Mouse (Mus musculus) midbrain, embryonic 12.5 days (tissue): ENCODE measurements around the gene Trio. TPM values are rescaled to one million over a fixed set of nuclear protein-coding genes. Genes with fewer than 3 reads are reported as not detected.
"Not testable (repeated sequence)": the region's sequence is repeated elsewhere in the genome, so short reads cannot be mapped to it uniquely, and the experiment has no call there.

ENCODE experiments used
- ATAC-seq: fragments of 200-750 bp; cut with Nextera tagmentation; 2 replicates; pipeline ENCODE4 v1.8.0; 2017; ENCODE audit warnings: low read depth, moderate TSS enrichment, moderate library complexity; ENCODE audit not compliant: low FRiP score
- H3K27ac ChIP-seq: fragments of 300-500 bp; sonication (generic); replicated peaks from 2 replicates; pipeline ENCODE4 v1.5.1; 2016; ENCODE audit warnings: mild to moderate bottlenecking
- H3K27me3 ChIP-seq: fragments of 300-500 bp; sonication (generic); 2 replicates; pipeline ENCODE4 v1.6.1; 2016; ENCODE audit warnings: mild to moderate bottlenecking
- H3K36me3 ChIP-seq: fragments of 300-500 bp; sonication (generic); 2 replicates; pipeline ENCODE4 v1.6.1; 2016
- H3K4me1 ChIP-seq: fragments of 300-500 bp; sonication (generic); 2 replicates; pipeline ENCODE4 v1.6.1; 2016
- H3K4me2 ChIP-seq: fragments of 300-500 bp; sonication (generic); replicated peaks from 2 replicates; pipeline ENCODE4 v1.6.1; 2016; ENCODE audit warnings: mild to moderate bottlenecking, moderate library complexity
- H3K4me3 ChIP-seq: fragments of 300-500 bp; sonication (generic); 2 replicates; pipeline ENCODE4 v1.5.1; 2016; ENCODE audit warnings: mild to moderate bottlenecking
- H3K9ac ChIP-seq: fragments of 300-500 bp; sonication (generic); replicated peaks from 2 replicates; pipeline ENCODE4 v1.6.1; 2016; ENCODE audit warnings: mild to moderate bottlenecking, moderate library complexity
- H3K9me3 ChIP-seq: fragments of 300-500 bp; sonication (generic); 2 replicates; pipeline ENCODE4 v1.6.1; 2016; ENCODE audit warnings: mild to moderate bottlenecking
- WGBS: fragments of 180-500 bp; shearing (Covaris S2); methylation state at CpG from one replicate; pipeline ENCODE4 v1.1.7; 2016; 5-methylcytosine and 5-hydroxymethylcytosine counted together
- polyA plus RNA-seq: library from polyadenylated mRNA; unstranded; fragments of >200 nt; fragmentation: Nextera tagmentation; extraction: Ambion mirVana; gene quantifications from 2 replicates; pipeline ENCODE4 v1.2.1, GENCODE M21; 2016

Trio gene
- polyA plus RNA-seq, 1 experiment from 2014 or later = 38.3 TPM

DNA sequence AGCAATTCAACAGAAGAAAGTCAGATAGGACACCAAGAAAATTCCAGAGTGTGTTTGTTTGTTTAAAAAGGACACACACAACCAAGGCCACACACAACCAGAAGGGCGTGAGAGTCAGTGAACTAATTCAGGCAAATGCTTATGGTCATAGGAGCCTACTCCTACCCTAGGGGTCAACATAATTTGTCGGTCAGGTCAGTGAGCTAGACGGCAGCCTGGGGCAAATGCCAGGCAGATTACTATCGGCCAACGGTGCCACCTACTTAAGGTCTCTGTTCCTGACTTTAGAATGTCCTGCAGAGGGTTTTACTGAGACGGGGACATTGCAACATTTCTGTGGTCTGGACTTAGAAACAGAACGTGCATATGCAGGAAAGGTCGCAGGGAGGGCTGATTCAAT is 276.9 kb downstream of the Trio start:
- Histone ChIP-seq H3K4me3 (no peak overlapping the region), H3K36me3 (peaks cover 90% of the 10 kb centered on the region), H3K9me3 (no peaks in the 10 kb centered on the region), H3K27me3 (no peaks in the 10 kb centered on the region), H3K4me1 (peaks cover 10% of the 10 kb centered on the region; the same call in 1 of the 2 replicates), H3K9ac (no peak overlapping the region), H3K27ac (no peak overlapping the region), H3K4me2 (no peak overlapping the region)
- WGBS = 90% methylated on average over 8 of the region's 8 CpGs
- no peak for ATAC-seq

DNA sequence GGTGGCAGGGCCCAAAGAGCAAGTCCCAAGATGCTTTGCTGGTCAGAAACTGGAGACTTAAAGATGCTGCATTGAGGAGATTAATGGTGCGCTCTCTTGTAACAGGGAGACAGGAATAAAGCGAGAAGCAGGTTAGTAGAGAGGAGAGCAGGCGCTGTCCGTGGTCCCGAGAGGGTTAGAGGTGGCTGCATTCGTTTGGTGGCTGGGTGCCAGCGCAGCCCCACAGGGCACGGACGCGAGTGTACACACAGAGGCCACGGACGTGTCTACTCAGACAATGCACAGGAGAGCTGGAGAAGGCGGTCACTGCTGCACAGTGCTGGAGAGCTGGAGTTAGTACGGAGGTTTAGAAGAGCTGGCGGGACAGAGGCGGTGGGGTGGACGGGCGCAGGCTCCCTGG is 278.1 kb downstream of the Trio start:
- ATAC-seq = 0 out of 2 replicates have a peak, but pooled peaks have one; percentile 20
- peaks cover 93% of the 10 kb centered on the region for H3K36me3 ChIP-seq
- H3K4me1 ChIP-seq = 0 out of 2 replicates have a peak, but pooled peaks cover under 1% of the 10 kb centered on the region
- WGBS = 92% methylated on average over 18 of the region's 18 CpGs
- H3K4me3 ChIP-seq = no peak overlapping the region
- no peaks in the 10 kb centered on the region for H3K9me3 ChIP-seq
- H3K27me3 ChIP-seq = no peaks in the 10 kb centered on the region
- no peak overlapping the region for H3K4me2 ChIP-seq
- H3K9ac ChIP-seq = no peak overlapping the region
- no peak overlapping the region for H3K27ac ChIP-seq

DNA sequence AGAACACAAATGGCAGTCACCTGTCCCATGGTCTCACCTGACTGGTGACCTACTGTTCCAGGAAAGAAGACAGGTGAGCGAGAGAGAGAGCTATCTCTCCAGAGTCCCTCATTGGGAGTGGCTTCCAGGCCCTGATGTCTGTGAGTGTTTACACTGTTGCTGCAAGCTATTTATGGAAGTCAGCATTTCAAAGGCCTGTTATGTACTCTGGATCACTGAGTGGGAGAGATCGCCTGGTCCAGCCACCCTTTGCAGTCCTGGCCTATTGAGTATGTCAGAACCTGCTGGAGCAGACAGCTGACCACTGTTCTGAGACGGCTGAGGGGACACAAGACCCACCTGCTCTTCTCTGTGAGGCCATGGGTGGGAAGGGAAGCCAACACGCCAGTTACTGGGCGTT is 280.7 kb downstream of the Trio start:
- no peak overlapping the region for H3K4me3 ChIP-seq
- no peaks in the 10 kb centered on the region for H3K4me1 ChIP-seq
- peaks cover 84% of the 10 kb centered on the region for H3K36me3 ChIP-seq
- no peak overlapping the region for H3K4me2 ChIP-seq
- H3K9ac ChIP-seq = no peak overlapping the region
- H3K9me3 ChIP-seq = no peaks in the 10 kb centered on the region
- H3K27me3 ChIP-seq = no peaks in the 10 kb centered on the region
- H3K27ac ChIP-seq = no peak overlapping the region
- no peak for ATAC-seq
- WGBS = 94% methylated on average over 5 of the region's 5 CpGs

DNA sequence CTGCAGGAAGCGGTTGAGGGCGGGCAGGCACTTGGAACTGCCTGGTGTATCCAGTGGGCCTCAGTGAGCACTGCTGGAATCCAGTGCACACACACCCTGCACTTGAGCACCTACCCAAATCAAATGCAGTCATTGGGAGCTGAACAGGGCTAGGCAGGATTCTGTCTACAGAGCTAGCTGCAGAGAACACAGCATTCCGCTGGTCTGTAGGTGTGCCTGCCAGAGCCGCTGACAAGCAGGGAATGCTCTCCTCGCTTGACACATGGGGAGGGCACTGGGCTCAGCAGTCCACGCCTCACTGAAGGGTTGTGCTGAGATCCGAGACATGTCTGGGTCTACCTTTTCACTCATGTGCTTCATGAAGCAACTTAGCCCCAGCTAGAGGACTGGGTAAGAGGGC is 285.6 kb downstream of the Trio start:
- Histone ChIP-seq H3K4me2 (no peak overlapping the region), H3K9me3 (no peaks in the 10 kb centered on the region), H3K9ac (no peak overlapping the region), H3K4me1 (no peaks in the 10 kb centered on the region), H3K27ac (no peak overlapping the region), H3K27me3 (no peaks in the 10 kb centered on the region), H3K36me3 (peaks cover 66% of the 10 kb centered on the region), H3K4me3 (no peak overlapping the region)
- no peak for ATAC-seq
- WGBS = 93% methylated on average over 7 of the region's 7 CpGs

DNA sequence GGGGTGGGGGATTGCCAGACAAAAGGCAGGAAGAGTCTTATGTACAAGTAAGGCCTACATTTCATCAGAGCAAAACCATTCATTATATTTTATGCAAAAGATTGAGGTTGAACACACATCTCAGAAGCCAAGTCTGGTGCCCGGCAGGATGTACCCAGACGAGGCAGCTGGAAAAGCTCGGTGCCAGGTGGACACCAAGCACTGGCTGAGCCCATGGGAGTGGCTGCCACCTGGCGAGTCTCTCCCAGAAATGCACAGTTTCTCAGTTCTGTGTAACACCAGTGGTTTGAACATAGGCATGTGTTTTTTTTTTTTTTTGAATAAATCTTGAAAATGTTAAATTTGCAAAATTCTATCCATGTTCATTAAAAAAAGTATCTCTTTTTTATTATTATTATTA is 293.8 kb downstream of the Trio start:
- WGBS = 89% methylated on average over 4 of the region's 4 CpGs
- Histone ChIP-seq H3K36me3 (peaks cover 51% of the 10 kb centered on the region), H3K4me1 (no peaks in the 10 kb centered on the region), H3K9ac (no peak overlapping the region), H3K9me3 (no peaks in the 10 kb centered on the region), H3K27me3 (no peaks in the 10 kb centered on the region), H3K4me2 (no peak overlapping the region), H3K4me3 (no peak overlapping the region), H3K27ac (no peak overlapping the region)
- ATAC-seq = no peak

DNA sequence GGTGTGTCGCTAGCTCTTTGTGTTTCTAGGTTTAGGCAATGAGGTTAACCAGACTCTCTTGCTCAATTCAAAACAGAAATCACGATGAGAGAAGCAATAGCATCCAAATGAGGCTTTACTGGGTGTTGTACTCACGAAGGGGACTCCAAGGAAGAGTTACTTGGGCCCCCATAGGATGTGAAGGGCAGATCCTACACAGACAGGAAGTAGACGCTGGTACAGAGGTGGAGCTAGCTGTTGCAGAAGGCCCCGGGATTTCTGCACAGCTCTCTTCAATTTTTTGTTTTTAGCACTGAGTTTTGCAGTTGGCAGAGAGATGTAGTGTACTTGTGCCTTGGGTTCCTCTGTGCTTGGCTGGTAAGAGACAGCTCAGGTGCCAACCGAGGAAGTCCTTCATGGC is 299.4 kb downstream of the Trio start:
- Histone ChIP-seq H3K4me1 (no peaks in the 10 kb centered on the region), H3K4me2 (no peak overlapping the region), H3K9me3 (no peaks in the 10 kb centered on the region), H3K27me3 (no peaks in the 10 kb centered on the region), H3K9ac (no peak overlapping the region), H3K27ac (no peak overlapping the region), H3K36me3 (no peaks in the 10 kb centered on the region), H3K4me3 (no peak overlapping the region)
- WGBS = 83% methylated on average over 6 of the region's 6 CpGs
- ATAC-seq = no peak

DNA sequence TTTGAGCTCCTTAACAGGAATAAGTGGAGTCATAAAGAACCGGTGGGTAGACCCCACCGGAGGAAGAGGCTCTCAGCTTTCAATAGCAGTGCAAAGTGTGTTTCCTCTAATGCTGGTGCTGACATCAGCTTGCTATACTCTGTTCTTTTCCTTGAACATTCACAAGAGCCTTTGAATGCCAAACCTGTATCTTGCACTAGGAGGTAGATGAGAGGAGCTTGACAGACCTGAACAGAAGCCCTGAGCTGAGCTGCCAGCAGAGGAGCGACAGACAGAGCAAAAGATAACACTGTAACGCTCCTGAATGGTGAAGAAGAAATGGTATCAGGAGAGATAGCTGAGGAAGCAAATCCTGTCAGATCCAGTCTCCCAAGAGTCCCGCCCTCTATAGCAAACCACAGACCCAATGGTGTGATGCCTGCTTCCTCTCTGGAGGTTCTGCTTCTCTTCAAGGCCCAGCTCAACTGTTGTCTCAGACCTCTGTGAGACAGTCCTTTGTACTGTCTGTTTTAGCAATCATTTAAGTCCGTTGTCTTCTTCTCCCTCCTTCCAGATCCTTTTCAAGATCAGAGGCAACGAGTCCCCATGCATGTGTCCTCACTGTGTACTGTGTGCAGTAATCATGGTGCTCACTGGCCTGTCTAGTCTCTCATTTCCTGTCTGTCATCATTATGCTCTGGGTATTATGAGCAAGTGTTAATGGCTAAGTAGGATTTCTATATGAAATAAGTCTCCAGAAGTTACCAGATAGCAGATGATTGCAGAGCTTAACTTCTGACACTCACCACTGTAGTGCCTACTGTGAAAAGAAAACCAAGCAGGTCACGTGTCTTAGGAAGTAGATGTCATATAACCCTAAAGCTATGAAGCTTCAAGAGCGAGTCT is 300.6 kb downstream of the Trio start:
- Histone ChIP-seq H3K4me2 (no peak overlapping the region), H3K9me3 (no peaks in the 10 kb centered on the region), H3K27ac (no peak overlapping the region), H3K4me1 (no peaks in the 10 kb centered on the region), H3K27me3 (no peaks in the 10 kb centered on the region), H3K9ac (no peak overlapping the region), H3K36me3 (no peaks in the 10 kb centered on the region), H3K4me3 (no peak overlapping the region)
- ATAC-seq = no peak
- 86% methylated on average over 9 of the region's 9 CpGs for WGBS

DNA sequence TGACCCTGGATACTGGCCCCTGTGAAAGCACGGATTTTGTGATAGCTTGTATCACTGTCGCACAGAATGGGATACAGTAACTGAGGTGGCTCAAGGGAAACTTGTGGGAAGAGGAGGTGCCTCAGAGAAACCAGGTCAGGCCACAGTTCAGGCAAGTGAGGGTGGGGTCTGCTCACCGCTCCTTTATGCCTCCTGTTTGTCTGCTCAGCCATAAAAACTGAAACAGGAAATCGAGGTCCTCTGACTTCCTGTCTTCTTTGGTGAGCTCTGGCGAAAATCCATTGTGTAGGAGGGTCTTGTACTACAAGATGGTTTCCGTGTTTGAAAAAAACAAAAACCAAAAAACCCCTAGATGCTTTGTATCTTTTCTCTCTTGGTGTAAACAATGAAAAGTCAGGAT is 301.4 kb downstream of the Trio start:
- WGBS = 85% methylated on average over 6 of the region's 6 CpGs
- no peak overlapping the region for H3K27ac ChIP-seq
- H3K4me1 ChIP-seq = no peaks in the 10 kb centered on the region
- no peaks in the 10 kb centered on the region for H3K9me3 ChIP-seq
- H3K4me2 ChIP-seq = no peak overlapping the region
- no peaks in the 10 kb centered on the region for H3K27me3 ChIP-seq
- ATAC-seq = no peak
- no peak overlapping the region for H3K4me3 ChIP-seq
- no peaks in the 10 kb centered on the region for H3K36me3 ChIP-seq
- H3K9ac ChIP-seq = no peak overlapping the region

DNA sequence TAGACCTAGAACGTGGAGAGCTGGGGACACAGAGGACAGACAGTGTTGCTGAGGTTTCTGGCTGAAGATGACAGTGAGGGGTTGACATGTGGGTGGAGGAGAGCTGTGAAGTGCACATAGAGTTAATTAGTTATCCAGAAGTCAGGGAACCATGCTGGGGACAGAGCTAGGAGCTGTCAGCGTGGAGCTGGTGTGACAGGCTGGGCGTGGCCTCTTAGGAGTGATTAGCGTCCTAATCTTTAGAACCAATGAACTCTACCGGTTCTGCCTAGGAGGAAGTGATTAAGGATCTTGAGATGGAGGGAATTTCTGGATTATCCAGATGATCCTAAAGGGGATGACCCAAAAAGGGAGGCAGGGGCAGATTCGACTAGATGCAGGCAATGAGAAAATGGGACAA is 301.9 kb downstream of the Trio start:
- Histone ChIP-seq H3K9ac (no peak overlapping the region), H3K27ac (no peak overlapping the region), H3K4me1 (no peaks in the 10 kb centered on the region), H3K4me3 (no peak overlapping the region), H3K9me3 (no peaks in the 10 kb centered on the region), H3K27me3 (no peaks in the 10 kb centered on the region), H3K4me2 (no peak overlapping the region), H3K36me3 (no peaks in the 10 kb centered on the region)
- WGBS = 59% methylated on average over 6 of the region's 6 CpGs
- ATAC-seq = no peak

DNA sequence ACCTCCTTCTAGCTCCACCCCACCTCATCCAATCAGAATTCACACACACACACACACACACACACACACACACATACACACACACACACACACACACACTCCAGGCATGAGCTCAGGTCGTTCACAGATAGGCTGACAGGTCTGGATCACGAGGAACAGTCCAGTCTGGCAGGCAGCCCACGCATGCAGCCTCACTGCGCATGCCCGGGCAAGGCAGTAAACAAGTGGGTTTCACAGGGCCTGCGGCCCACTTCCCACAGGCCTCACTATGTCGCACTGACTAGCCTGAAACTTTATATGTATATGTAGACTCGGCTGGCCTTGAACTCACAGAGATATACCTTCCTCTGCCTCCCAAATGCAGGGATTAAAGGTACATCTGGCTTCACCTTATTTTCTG is 305.4 kb downstream of the Trio start:
- H3K27me3 ChIP-seq = not testable (repeated sequence)

DNA sequence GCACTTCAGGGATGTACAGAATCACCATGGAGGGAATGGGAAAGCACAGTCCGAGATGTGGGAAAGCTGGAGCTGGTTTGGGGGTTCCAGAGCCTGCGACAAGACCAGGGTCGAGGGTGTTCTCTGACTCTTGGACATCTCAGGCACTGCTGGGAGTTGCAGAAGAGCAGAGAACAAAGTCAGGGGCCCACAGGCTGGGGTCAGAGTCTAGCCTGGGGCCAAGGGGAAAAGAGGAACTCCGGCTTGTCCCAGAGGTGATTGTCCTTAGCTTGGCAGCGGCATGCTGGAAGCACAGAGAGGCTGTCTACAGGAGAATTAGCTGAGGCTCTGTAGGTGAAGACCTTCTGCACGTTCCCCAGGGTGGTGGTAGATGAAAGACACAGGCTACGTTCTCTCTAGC is 307.0 kb downstream of the Trio start:
- Histone ChIP-seq H3K4me2 (no peak overlapping the region), H3K9me3 (no peaks in the 10 kb centered on the region), H3K27me3 (no peaks in the 10 kb centered on the region), H3K4me1 (no peaks in the 10 kb centered on the region), H3K4me3 (no peak overlapping the region), H3K27ac (no peak overlapping the region), H3K9ac (no peak overlapping the region), H3K36me3 (no peaks in the 10 kb centered on the region)
- 90% methylated on average over 7 of the region's 7 CpGs for WGBS
- no peak for ATAC-seq

More for the DNA sequence above, 305.4 kb downstream of the Trio start:
- not testable (repeated sequence) for ATAC-seq, H3K4me2 ChIP-seq, H3K4me1 ChIP-seq, H3K4me3 ChIP-seq, H3K27ac ChIP-seq, H3K36me3 ChIP-seq, H3K9me3 ChIP-seq, H3K9ac ChIP-seq
- WGBS = 93% methylated on average over 8 of the region's 8 CpGs

DNA sequence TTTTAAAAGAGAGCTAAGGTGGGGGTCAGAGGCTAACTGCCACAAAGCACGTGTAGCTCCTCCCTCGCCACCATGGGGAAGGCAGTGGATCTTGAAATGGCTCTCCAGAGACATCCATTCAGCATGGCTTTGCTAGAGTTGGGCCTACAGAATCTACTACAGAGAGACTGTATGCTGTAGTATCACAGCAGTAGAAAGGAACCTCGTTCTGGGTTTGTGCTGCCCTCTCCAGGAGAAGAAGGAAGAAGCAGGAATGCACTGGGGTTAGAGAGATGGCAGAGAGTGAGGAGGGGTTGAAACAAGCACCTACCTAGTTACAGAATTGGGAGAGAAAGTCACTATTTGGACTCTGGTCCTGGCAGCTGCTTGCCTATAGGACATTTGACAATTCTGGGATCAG is 310.3 kb downstream of the Trio start:
- Histone ChIP-seq H3K27me3 (no peaks in the 10 kb centered on the region), H3K36me3 (no peaks in the 10 kb centered on the region), H3K4me3 (no peak overlapping the region), H3K4me2 (no peak overlapping the region), H3K9me3 (no peaks in the 10 kb centered on the region), H3K27ac (no peak overlapping the region), H3K9ac (no peak overlapping the region), H3K4me1 (no peaks in the 10 kb centered on the region)
- 37% methylated on average over 3 of the region's 3 CpGs for WGBS
- ATAC-seq = peak; percentile 38; the same call in 1 of the 2 replicates

DNA sequence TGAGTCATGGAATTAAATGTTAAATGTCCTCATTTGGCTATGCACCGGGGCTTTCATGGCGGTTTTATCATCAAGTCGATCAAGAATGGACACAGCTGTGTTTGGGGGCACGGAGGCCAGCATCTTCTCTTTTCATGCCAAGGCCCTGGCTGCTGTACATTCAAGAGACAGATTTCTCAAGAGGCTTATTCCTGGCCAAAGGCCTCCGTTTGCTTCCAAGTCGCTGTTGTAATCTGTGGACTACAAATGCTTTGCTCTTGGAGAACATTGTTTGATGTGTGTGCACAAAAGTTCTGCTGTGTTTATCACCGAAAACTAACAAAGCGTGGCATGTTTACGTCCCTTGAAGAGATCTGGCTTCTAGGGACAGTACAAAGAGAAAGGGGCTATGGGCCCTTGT is 314.9 kb downstream of the Trio start:
- no peaks in the 10 kb centered on the region for H3K36me3 ChIP-seq
- ATAC-seq = no peak
- no peak overlapping the region for H3K4me3 ChIP-seq
- no peak overlapping the region for H3K9ac ChIP-seq
- H3K27me3 ChIP-seq = no peaks in the 10 kb centered on the region
- no peak overlapping the region for H3K4me2 ChIP-seq
- H3K4me1 ChIP-seq = no peaks in the 10 kb centered on the region
- 79% methylated on average over 9 of the region's 9 CpGs for WGBS
- H3K9me3 ChIP-seq = no peaks in the 10 kb centered on the region
- H3K27ac ChIP-seq = no peak overlapping the region
